Mouse (Mus musculus) midbrain, embryonic 11.5 days (tissue): ENCODE measurements around the gene Ctsj. TPM values are rescaled to one million over a fixed set of nuclear protein-coding genes. Genes with fewer than 3 reads are reported as not detected.
"Not testable (repeated sequence)": the region's sequence is repeated elsewhere in the genome, so short reads cannot be mapped to it uniquely, and the experiment has no call there.

Experiments
- ATAC-seq: fragments of 200-750 bp; cut with Nextera tagmentation; 2 replicates; pipeline ENCODE4 v1.8.0; 2017; ENCODE audit warnings: moderate TSS enrichment, moderate library complexity; ENCODE audit not compliant: low FRiP score
- DNase-seq: peaks from one replicate; pipeline ENCODE4 v3.0.0; 2015; ENCODE audit warnings: low spot score; ENCODE audit errors: missing footprints
- H3K27ac ChIP-seq: fragments of 300-500 bp; sonication (generic); 2 replicates; pipeline ENCODE4 v1.5.1; 2014; ENCODE audit warnings: low read depth, low read length
- H3K27me3 ChIP-seq: fragments of 300-500 bp; sonication (generic); 2 replicates; pipeline ENCODE4 v1.6.1; 2014; ENCODE audit warnings: mild to moderate bottlenecking, low read length, moderate library complexity, mixed read lengths; ENCODE audit not compliant: control insufficient read depth, insufficient read depth
- H3K36me3 ChIP-seq: fragments of 300-500 bp; sonication (generic); 2 replicates; pipeline ENCODE4 v1.6.1; 2014; ENCODE audit warnings: mild to moderate bottlenecking, low read length, moderate library complexity, mixed read lengths; ENCODE audit not compliant: control insufficient read depth, insufficient read depth
- H3K4me1 ChIP-seq: fragments of 300-500 bp; sonication (generic); 2 replicates; pipeline ENCODE4 v1.6.1; 2014; ENCODE audit warnings: low read length; ENCODE audit not compliant: control insufficient read depth, insufficient read depth
- H3K4me2 ChIP-seq: fragments of 300-500 bp; sonication (generic); 2 replicates; pipeline ENCODE4 v1.6.1; 2014; ENCODE audit warnings: mild to moderate bottlenecking, moderate library complexity
- H3K4me3 ChIP-seq: fragments of 300-500 bp; sonication (generic); 2 replicates; pipeline ENCODE4 v1.5.1; 2014; ENCODE audit warnings: low read depth, low read length
- H3K9ac ChIP-seq: fragments of 300-500 bp; sonication (generic); 2 replicates; pipeline ENCODE4 v1.6.1; 2014; ENCODE audit warnings: low read length
- H3K9me3 ChIP-seq: fragments of 300-500 bp; sonication (generic); 2 replicates; pipeline ENCODE4 v1.6.1; 2016; ENCODE audit warnings: low read length; ENCODE audit not compliant: control insufficient read depth
- WGBS: fragments of 180-500 bp; shearing (Covaris S2); extraction: QIAGEN DNeasy Blood & Tissue Kit; methylation state at CpG from one replicate; pipeline ENCODE4 v1.1.7; 2014; 5-methylcytosine and 5-hydroxymethylcytosine counted together
- polyA plus RNA-seq: library from polyadenylated mRNA; unstranded; fragments of >200 nt; fragmentation: Nextera tagmentation; extraction: Ambion mirVana; gene quantifications from 2 replicates; pipeline ENCODE4 v1.2.1, GENCODE M21; 2014

Gene Ctsj
- not detected in 2 replicates for polyA plus RNA-seq

- Histone ChIP-seq H3K9ac (no peak within 1 kb of the TSS), H3K4me2 (no peak within 1 kb of the TSS), H3K9me3 (peaks cover 11% of the 10 kb centered on the region; the same call in 1 of the 2 replicates), H3K4me1 (no peaks in the 10 kb centered on the region), H3K27me3 (no peaks in the 10 kb centered on the region), H3K4me3 (no peak within 1 kb of the TSS), H3K27ac (no peak within 1 kb of the TSS), H3K36me3 (no peaks in the 10 kb centered on the region)
- ATAC-seq (no peak), DNase-seq (no peak)
- whole genome bisulfite sequencing: 63% methylated on average over 3 of the region's 3 CpGs
Observed at GRCm38 (mm10) chr13:61005859-61006258, at the start of gene Ctsj. TSS of gene Ctsj (minus strand) at chr13:61005959.

GRCm38 (mm10) chr13:61040531-61040930 is 34.8 kb upstream of the Ctsj start, which contains the start of gene Ctsq:
TSS of gene Ctsq (minus strand) at chr13:61040631.
- no peak within 1 kb of the TSS for H3K27ac ChIP-seq
- H3K9me3 ChIP-seq: peaks cover 3% of the 10 kb centered on the region; the same call in 1 of the 2 replicates
- no peak within 1 kb of the TSS for H3K4me3 ChIP-seq
- DNase-seq: no peak
- no peak for ATAC-seq
- no peaks in the 10 kb centered on the region for H3K27me3 ChIP-seq
- no peaks in the 10 kb centered on the region for H3K4me1 ChIP-seq
- WGBS: 67% methylated on average over 3 of the region's 3 CpGs
- no peak within 1 kb of the TSS for H3K9ac ChIP-seq
- no peak within 1 kb of the TSS for H3K4me2 ChIP-seq
- H3K36me3 ChIP-seq: no peaks in the 10 kb centered on the region

GRCm38 (mm10) chr13:61022785-61023184 is 17.0 kb upstream of the Ctsj start:
- no peak overlapping the region for H3K9ac ChIP-seq
- no peak overlapping the region for H3K27ac ChIP-seq
- H3K4me3 ChIP-seq: no peak overlapping the region
- H3K36me3 ChIP-seq: no peaks in the 10 kb centered on the region
- no peaks in the 10 kb centered on the region for H3K27me3 ChIP-seq
- ATAC-seq (no peak), DNase-seq (no peak)
- peaks cover 15% of the 10 kb centered on the region for H3K9me3 ChIP-seq
- no peaks in the 10 kb centered on the region for H3K4me1 ChIP-seq
- no peak overlapping the region for H3K4me2 ChIP-seq
- WGBS: 91% methylated on average over 3 of the region's 3 CpGs

- 78% methylated on average over 4 of the region's 6 CpGs for WGBS
Observed at GRCm38 (mm10) chr13:61021844-61022243, 16.1 kb upstream of the Ctsj start.

GRCm38 (mm10) chr13:61010171-61010570 is 4.4 kb upstream of the Ctsj start:
- Histone ChIP-seq H3K9ac (no peak overlapping the region), H3K36me3 (no peaks in the 10 kb centered on the region), H3K4me3 (no peak overlapping the region), H3K9me3 (peaks cover 14% of the 10 kb centered on the region; the same call in 1 of the 2 replicates), H3K27ac (no peak overlapping the region), H3K4me2 (no peak overlapping the region), H3K27me3 (no peaks in the 10 kb centered on the region), H3K4me1 (no peaks in the 10 kb centered on the region)
- no peak for ATAC-seq
- WGBS: 87% methylated on average over 4 of the region's 4 CpGs
- DNase-seq: no peak

More at GRCm38 (mm10) chr13:61021844-61022243, 16.1 kb upstream of the Ctsj start:
- no peak for DNase-seq
- Histone ChIP-seq H3K4me2 (no peak overlapping the region), H3K4me3 (no peak overlapping the region), H3K36me3 (no peaks in the 10 kb centered on the region), H3K27ac (no peak overlapping the region), H3K27me3 (no peaks in the 10 kb centered on the region), H3K9me3 (peaks cover 18% of the 10 kb centered on the region), H3K9ac (no peak overlapping the region), H3K4me1 (no peaks in the 10 kb centered on the region)
- ATAC-seq: no peak

- no peak for ATAC-seq
- Histone ChIP-seq H3K27me3 (no peaks in the 10 kb centered on the region), H3K36me3 (no peaks in the 10 kb centered on the region), H3K9me3 (peaks cover 16% of the 10 kb centered on the region; the same call in 1 of the 2 replicates), H3K4me1 (no peaks in the 10 kb centered on the region), H3K4me2 (no peak overlapping the region), H3K4me3 (no peak overlapping the region), H3K27ac (no peak overlapping the region), H3K9ac (no peak overlapping the region)
- 67% methylated on average over 2 of the region's 2 CpGs for WGBS
- no peak for DNase-seq
Observed at GRCm38 (mm10) chr13:60997600-60997999, 8.2 kb downstream of the Ctsj start.

GRCm38 (mm10) chr13:60986915-60987314 is 18.8 kb downstream of the Ctsj start:
- not testable (repeated sequence) for H3K27ac ChIP-seq, ATAC-seq, H3K9me3 ChIP-seq, H3K9ac ChIP-seq, H3K36me3 ChIP-seq, H3K4me3 ChIP-seq, H3K4me1 ChIP-seq, DNase-seq, H3K4me2 ChIP-seq, H3K27me3 ChIP-seq
- WGBS: 72% methylated on average over 5 of the region's 5 CpGs

- not testable (repeated sequence) for ATAC-seq, H3K4me1 ChIP-seq, H3K4me3 ChIP-seq, H3K9me3 ChIP-seq, H3K27ac ChIP-seq, H3K27me3 ChIP-seq, H3K4me2 ChIP-seq, H3K36me3 ChIP-seq, DNase-seq, H3K9ac ChIP-seq
- 81% methylated on average over 4 of the region's 4 CpGs for WGBS
Observed at GRCm38 (mm10) chr13:60972319-60972718, 33.4 kb downstream of the Ctsj start.

GRCm38 (mm10) chr13:60963985-60964384 is 41.8 kb downstream of the Ctsj start:
- not testable (repeated sequence) for H3K27me3 ChIP-seq, H3K36me3 ChIP-seq, DNase-seq, H3K4me2 ChIP-seq, H3K9ac ChIP-seq, H3K4me1 ChIP-seq, ATAC-seq, H3K4me3 ChIP-seq, H3K27ac ChIP-seq, H3K9me3 ChIP-seq
- WGBS: 31% methylated on average over 4 of the region's 5 CpGs
